Mouse (Mus musculus): ENCODE measurements around the gene Mef2d.

DNA sequence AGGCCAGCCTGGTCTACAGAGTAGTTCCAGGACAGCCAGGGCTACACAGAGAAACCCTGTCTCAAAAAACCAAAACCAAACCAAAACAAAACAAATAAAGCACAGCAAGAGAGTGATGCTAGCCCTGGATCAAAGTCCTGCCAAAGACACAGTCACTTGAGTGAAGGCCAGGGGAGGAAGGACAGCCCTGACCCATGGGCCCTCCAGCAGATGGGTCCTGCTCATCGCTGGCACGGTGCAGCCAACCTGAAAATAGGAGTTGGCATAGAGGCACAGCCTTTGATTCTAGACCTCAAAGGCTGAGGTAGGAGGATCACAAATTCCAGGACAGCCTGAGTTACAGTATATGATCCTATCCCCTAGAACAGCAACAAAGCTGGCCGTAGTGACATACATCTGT lies 11.1 kb upstream of the Mef2d start:
- TF ChIP-seq POLR2A (IDR thresholded peaks at IDR 0.05; ENCODE audit: control insufficient read depth, low read depth, low read length) (no peak), CTCF (IDR thresholded peaks at IDR 0.05; ENCODE audit: control insufficient read depth, insufficient read depth, insufficient replicate concordance, low read depth, low read length) (no peak)
